Mouse (Mus musculus): ENCODE data around the gene Irf6. TPM values are rescaled to one million over a fixed set of nuclear protein-coding genes. Genes with fewer than 3 reads are reported as not detected.

The Irf6 gene
- 1 to 10 TPM; 6.4 to 6.9 TPM for total RNA-seq (2021)
- long read RNA-seq, experiment 1, full-length matches to known transcripts, result 5 of 12 reads
- long read RNA-seq, experiment 1, partial matches to known transcripts, result 6 of 12 reads
- long read RNA-seq, experiment 1, other reads (novel, unspliced or antisense), result 1 of 12 reads
- long read RNA-seq, experiment 2, full-length matches to known transcripts, result 1 of 3 reads
- long read RNA-seq, experiment 2, partial matches to known transcripts, result 1 of 3 reads
- long read RNA-seq, experiment 2, other reads (novel, unspliced or antisense), result 1 of 3 reads

DNA sequence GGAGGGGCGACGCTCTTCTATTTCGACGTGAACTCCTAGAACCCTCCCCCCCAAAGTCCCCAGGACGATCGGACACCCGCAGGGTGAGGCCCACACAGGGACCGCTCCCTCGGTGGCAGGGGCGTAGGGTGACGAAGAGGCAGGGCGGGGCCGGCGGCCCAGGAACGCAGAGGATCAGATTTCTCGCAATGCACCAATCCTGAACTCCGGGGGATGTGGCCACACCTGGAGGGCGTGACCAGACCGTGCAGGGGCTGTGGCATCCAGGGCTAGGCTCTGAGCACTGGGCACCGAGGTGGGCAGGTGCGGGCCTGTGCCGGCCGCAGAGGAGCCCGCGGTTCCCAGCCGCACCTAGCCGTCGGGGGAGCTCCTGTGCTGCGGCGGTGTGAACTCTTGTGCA lies at the start of gene Irf6:
Gene Irf6, plus strand, starts transcription at position 240 of the 400 bp plus-strand sequence.
- DNase-seq (ENCODE audit: low spot score in 2 of 2), result peak in 1 of 2 experiments; percentile 11

DNA sequence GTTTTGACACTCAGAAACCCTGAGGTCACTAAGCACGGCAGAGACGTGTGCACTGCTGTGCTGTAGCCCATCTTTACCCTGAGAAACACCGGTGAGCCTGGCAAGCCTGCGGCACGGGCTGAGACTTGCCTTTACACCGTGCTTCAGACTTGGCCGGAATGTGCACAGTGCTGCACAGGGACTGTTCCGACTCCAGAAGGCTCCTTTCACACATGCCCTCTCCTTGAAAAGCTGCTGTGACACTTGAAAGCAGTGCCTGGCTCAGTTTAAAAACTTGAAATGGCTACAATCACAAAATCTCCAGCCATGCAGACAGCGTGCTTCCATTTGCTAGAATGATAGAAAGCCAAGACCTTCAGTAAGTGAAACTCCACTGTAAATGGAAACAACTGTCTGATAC lies 40.8 kb upstream of the Irf6 start:
- DNase-seq (ENCODE audit: low spot score in 2 of 2), result no peak

GRCm38 (mm10) chr1:193122793-193123192 lies 30.1 kb upstream of the Irf6 start:
- no peak for DNase-seq (ENCODE audit: low spot score in 2 of 2)

DNA sequence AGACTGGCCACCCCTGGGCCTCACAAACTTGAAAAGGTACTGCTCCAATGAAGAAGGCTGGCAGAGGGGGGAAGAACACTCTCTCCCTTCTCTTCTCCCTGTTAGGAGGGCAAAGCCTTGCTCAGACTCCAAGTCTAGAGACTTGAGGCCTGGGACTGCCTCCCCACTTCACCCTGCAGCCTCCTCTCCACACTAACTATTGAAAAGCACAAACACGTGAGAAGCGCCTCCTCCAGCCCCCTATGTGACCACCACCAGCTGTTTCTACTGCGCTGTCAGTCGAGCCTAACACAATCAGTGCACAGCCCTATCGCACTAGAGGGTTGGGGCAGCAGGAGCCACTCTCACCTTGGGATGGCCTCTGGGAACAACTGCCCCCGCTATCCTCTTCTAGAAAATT lies 29.6 kb upstream of the Irf6 start:
- no peak for DNase-seq (ENCODE audit: low spot score in 2 of 2)

GRCm38 (mm10) chr1:193125835-193126234 lies 27.1 kb upstream of the Irf6 start:
- no peak for DNase-seq (ENCODE audit: low spot score in 2 of 2)

DNA sequence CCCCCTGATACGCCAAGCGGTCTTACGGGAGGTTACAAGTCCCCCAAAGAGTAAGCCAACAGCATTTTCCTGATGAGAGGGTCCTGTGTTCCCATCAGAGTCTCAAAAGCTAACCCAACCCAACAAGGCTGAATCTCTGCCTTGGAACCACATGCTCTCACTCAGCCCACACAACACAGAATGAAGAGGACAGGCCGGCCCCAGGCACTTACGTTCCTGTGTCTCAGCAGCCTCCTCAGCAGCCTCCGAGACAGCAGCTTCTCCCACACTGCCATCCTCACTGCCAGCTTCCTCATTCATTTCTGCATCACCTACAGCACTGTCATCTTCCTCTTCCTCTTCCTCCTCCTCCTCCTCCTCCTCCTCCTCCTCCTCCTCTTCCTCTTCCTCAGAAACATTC lies 24.9 kb upstream of the Irf6 start:
- DNase-seq (ENCODE audit: low spot score in 2 of 2), result no peak

DNA sequence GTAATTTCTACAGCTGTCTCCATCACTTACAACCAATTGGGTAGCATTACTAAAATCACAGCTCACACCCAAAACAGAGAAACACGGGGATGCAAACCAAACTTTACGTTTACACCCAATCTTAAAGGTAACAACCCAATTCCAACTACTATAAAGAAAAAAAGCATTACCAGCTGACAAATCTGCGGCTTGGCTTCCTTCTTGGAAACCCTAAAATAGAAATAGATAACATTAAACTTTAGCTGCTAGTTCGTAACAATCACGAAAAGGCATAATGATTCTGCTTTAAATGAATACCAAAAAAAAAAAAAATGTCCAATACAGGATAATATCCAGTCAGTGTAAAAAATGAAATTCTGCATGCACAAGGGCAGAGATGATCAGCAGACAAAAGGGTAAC lies 23.6 kb upstream of the Irf6 start:
- DNase-seq (ENCODE audit: low spot score in 2 of 2), result no peak

DNA sequence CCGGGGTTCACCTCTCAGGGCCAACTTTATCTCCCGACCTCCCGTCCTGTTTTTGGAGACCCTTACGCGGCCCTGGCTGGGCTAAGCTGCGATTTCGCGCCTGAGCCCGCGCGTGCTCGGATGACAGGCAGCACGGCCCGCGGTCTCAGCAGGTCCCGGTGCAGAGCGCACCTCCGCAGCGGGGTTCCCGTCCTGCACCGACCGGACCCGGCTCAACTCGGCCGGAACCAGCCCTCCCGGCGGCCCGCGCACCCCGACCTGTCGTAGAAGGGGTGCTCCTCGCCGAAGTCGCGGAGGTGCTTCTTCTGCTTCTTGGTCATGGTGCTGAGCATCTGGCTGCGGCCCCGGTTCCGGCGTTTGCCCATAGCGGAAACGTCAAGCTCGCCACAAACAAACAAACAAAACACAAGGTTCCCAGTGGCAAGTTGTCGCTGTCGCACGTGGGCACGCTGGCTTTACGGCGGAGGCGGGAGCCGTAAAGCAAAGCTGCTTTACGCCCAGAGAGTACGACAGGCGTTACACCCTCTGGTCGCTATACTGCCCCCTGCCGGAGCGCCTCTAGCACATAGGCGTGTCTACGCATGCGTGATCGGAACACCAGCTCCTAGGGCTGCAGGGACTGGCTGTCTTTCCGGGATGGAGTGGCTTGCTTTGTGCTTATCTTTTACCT lies 23.0 kb upstream of the Irf6 start, which contains the start of gene Diexf:
Gene Diexf, minus strand, starts transcription at position 487 of the 670 bp plus-strand sequence.
- DNase-seq (ENCODE audit: low spot score in 2 of 2), result peak; percentile 95 to 98

DNA sequence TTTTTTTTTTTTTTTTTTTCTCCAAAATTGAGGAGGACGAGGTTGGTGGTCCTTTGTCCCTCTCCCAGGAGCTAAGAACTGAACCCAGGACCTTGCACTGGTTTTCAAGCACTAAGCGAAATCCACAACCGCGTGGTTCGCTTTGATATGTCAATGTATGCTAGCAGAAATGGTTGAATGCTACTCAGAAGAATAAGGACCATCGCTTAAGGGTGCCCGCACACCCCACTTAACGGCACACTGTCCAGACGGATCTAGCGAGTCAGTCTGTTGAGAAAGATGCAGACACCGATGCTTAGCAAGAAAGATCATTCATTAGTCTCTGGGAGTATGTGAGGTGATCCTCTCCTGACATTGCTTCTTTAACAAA lies 22.5 kb upstream of the Irf6 start:
- DNase-seq (ENCODE audit: low spot score in 2 of 2), result no peak

- no peak for DNase-seq (ENCODE audit: low spot score in 2 of 2)
Observed at GRCm38 (mm10) chr1:193130839-193131238, 22.1 kb upstream of the Irf6 start.

DNA sequence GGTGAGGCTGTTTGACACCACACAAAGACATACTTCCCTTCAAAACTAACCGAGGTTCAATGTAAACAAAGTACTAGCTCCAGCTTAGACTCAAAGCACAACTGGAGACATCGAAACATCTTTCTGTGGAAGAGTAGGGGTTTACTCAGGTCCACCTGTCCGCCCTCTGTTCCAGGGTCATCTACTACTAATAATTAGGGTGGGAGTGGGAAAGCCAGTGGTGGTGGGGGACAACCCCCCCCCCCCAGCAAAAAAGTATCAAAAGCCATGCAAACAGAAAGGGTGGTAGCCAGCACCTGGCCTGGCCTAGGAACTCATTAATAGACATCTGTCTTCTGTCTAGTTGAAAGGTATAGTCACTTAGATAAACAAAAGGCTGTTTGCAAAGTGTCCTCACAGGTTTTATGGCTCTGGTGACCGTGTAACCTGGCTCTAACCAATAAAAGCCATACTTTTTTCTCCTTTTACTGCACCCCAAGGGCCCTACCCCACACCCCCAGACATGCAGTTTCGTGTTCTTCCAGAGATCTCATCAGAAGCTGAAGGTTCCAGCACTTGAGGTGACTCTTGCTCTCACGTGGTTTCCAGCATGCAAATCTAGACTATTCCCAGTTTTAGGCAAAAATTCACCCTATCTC lies 21.5 kb upstream of the Irf6 start:
- DNase-seq (ENCODE audit: low spot score in 2 of 2), result no peak

GRCm38 (mm10) chr1:193132385-193132784 lies 20.5 kb upstream of the Irf6 start:
- no peak for DNase-seq (ENCODE audit: low spot score in 2 of 2)

GRCm38 (mm10) chr1:193133726-193134125 lies 19.2 kb upstream of the Irf6 start:
- no peak for DNase-seq (ENCODE audit: low spot score in 2 of 2)

DNA sequence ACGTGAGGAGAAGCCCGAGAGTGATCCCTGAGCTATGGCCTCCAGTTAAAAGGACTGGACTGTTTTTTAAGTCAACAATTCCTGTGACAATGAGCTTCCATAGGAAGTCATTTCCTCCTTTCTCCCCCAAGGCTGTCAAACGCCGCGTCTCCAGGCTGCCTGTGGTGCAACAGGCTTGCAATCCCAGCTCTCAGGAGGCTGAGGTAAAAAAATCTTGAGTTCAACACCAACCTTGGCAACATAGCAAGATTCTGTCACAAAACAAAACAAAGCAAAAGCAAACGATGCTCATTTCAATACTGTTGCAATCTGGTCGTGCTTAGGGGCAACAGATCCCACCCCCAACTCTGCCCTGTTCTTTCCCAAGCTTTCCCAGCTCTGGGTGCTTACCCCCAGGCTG lies 14.8 kb upstream of the Irf6 start:
- DNase-seq (ENCODE audit: low spot score in 2 of 2), result no peak

DNA sequence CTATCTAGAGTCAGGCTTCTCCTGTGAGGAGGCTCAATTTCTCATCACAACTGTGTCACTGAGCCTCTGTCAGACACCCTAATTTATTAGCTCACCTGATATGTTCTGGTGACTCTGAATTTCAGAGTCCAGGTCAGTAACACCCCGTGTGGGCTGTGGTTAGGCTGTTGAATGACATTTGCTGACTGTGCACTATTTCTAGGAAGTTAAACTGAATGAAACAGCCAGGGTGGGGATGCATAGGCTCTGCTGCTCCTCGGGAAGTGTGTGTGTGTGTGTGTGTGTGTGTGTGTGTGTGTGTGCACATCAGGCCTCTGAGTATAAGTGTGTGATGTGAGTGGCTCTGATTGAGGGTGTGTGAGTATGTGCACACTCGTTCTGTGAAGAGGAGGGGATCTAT lies 14.2 kb upstream of the Irf6 start:
- no peak for DNase-seq (ENCODE audit: low spot score in 2 of 2)

DNA sequence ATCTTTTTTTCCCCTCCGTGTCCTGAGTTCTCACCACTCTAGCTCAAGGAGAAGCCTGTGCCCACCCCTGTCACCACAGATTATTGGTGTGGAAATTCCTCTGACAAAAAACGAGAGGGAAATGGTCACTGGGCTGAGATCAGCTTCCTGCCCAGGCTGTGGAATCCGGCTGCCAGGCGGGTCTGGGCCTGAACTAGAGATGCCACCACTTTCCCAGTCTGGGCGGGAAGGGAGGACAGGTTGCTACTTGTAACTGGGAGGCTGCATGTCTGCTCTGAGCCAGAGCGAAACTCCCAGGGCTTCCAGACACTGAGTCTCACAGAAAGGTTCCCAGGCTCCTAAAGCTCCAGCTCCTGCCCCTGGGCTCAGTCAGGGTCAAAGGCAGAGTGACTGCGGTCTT lies 11.8 kb upstream of the Irf6 start:
- DNase-seq (ENCODE audit: low spot score in 2 of 2), result no peak

DNA sequence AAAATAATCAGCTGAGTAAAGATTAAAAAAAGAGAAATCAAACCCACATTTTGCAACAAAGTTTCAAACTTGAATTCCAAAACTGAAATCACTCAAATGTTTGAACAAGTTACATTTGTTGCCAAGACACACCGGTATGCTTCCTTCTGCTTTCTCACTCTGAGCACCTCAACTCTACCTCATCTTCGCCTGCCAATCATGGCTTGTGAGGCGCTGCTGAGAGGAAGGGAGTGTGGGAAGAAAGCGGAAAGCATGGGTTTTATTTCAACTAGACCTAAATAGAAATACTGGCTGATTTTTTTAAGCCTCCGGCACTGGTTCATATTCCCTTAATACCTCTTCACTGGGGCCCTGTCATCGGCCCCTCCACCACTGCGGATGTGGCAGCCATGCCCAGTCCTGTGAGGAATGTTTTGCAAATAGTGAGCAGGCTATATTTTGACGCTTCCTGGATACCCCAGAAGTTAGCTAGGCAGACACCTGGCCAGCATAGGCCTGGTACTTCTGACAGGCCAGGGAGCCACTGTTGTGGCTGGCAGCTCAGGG lies 10.3 kb upstream of the Irf6 start:
- DNase-seq (ENCODE audit: low spot score in 2 of 2), result no peak

- no peak for DNase-seq (ENCODE audit: low spot score in 2 of 2)
Observed at GRCm38 (mm10) chr1:193144516-193144915, 8.4 kb upstream of the Irf6 start.

GRCm38 (mm10) chr1:193145101-193145500 lies 7.8 kb upstream of the Irf6 start:
- no peak for DNase-seq (ENCODE audit: low spot score in 2 of 2)

DNA sequence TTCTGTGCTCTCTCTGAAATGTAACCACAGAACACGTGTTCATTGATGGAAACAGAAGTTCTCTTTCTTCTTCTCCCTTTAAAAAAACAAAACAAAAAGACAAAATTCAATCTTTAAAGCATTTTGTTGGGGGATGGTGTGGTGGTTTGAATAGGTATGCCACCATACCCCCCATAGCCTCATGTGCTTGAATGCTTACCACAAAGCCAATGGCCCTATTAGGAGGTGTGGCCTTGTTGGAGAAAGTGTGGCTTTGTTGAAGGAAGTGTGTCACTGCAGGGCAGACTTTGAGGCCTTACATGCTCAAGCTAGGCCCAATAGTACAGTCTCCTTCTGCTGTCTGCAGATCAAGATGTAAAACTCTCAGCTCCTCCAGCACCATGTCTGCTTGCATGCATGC lies 6.5 kb upstream of the Irf6 start:
- no peak for DNase-seq (ENCODE audit: low spot score in 2 of 2)

DNA sequence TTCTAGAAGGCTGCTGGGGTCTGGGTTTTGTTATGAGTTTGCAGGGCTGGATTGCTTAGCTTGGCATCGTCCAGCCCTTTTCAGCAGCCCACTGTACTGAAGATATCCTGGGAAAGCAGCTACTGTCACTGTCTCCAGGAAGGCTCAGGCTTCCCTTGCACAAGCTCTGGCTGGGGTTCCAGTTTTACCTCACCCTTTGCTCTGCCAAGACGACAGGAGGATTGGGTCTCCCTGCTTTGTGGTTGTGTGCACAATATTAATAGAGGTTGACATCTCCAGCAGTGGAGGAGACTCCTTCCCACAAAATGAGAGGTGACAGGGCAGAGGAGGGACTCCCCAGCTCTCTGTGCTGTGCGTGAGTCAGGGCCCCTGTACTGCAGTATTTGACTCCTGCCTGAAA lies 3.7 kb upstream of the Irf6 start:
- no peak for DNase-seq (ENCODE audit: low spot score in 2 of 2)

DNA sequence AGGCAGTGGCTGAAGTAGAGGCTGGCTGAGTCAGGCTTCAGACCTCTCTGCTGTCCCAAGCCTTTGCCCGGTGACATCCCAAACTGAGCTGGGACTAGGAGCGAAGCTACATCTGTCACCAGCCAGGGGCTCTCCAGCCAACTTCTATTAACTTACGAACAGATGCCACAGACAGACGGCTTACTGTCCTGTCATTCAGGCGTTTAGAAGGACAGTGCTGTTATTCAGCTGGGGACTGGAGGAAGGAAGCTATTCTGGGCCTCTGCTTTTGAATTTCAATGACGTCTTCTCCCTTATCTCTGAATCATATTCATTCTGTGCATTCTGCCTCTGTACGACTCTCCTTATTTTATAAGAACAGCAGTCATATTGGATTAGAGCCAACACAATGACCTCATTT lies 1.8 kb upstream of the Irf6 start:
- peak in 1 of 2 experiments; percentile 17 for DNase-seq (ENCODE audit: low spot score in 2 of 2)

All from gastrocnemius, postnatal 4 days (tissue).